Mouse (Mus musculus) monocyte, adult 5-6 weeks (primary cell): ENCODE results near the gene Tgfa. TPM values are rescaled to one million over a fixed set of nuclear protein-coding genes. Genes with fewer than 3 reads are reported as not detected.

Source experiments
- ATAC-seq: fragments of 153-309, 156-312 bp; replicated peaks from 2 replicates; pipeline ENCODE4 v1.8.0; 2017; ENCODE audit warnings: mild to moderate bottlenecking; ENCODE audit not compliant: low TSS enrichment, insufficient number of reproducible peaks, severe bottlenecking, poor library complexity, low FRiP score
- total RNA-seq: library from RNA; stranded (forward); fragments of 200-1000, 200-491, 200-594 nt; gene quantifications from 3 replicates; pipeline ENCODE4 v1.2.3, GENCODE M21; 2017

The Tgfa gene
- total RNA-seq, 1 experiment from 2014 or later: not detected

GRCm38 (mm10) chr6:86270373-86271068, 75.5 kb downstream of the Tgfa start:
- no peak for ATAC-seq

DNA sequence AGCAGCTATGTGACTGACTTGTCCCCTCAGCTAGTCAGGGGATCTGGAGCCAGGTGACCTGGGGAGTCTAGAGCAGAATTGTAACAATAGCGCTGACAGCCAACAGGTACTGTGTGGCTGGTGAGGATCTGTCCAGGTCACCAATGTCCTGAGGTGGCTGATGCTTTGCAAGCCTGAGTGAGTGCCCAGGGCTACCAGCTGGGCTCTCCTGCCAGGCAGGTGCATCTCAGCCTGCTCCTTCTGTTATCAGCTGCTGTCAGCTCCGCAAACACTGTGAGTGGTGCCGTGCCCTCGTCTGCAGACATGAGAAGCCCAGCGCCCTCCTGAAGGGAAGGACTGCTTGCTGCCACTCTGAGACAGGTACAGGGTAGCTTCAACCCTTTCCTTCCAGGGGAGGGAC, 76.1 kb downstream of the Tgfa start:
- ATAC-seq: no peak

DNA sequence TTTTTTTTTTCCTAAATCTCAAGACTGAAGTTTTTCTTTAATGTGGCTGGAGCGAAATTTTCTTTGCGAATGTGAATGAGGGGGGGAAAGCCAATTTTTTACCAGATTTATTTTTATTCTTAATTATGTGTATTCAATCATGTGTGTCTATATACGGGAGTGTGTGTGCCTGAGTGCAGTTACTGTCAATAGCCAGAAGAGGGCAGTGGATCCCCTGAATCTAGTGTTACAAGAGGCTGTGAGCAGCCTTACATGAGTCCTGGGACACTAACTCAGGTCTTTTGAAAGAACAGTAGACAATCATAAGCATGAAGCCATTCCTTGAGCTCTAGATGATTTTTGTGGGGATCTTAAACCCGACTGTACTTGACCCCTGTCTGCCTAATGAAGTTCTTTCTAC, 80.7 kb downstream of the Tgfa start:
- ATAC-seq: no peak

GRCm38 (mm10) chr6:86276816-86277215, 81.8 kb downstream of the Tgfa start:
- no peak for ATAC-seq

DNA sequence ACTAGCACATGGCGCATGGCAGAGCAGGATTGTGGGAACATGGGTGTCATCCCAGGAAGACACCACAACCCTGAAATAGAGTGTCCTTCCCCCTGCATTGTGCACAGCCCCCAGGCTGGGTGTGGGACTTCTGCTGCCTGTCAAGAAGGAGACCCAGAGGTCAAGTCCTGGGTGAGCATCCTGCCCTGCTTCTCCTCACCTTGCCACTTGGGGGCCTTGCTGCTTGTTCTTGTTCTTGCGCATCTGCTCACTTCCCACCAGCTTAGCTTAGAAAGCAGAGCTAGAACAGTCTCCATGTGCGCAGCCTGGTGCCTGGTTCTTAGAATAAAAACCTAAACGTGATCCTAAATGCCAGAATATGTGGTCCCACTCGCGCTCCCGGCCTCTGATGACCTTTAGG, 82.6 kb downstream of the Tgfa start:
- ATAC-seq: no peak

DNA sequence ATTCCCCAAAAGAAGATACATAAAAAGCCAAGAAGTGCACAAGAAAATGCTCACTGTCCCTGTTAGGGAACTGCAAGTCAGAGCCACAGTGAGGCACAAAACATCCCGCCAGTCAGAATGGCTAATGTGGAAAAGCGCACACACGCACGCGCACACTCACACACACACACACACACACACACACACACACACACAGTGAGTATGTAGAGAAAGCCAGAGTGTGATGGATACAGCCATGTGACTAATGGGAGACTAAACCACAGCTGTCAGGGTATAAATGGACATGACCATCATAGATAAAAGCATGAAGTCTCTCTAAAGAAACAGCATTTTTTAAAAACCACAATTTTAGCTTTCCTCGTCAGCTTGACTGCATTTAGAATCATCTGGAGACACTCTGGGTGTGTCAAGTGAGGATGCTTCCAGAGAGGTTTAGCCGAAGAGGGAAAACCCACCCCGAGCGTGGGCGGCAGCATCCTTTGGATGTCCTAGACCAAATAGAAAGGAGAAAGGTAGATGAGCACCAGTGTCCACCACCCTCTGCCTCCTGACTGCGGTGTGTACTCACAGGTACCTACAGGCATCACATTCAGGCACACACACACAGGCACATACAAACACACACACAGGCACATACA, 86.7 kb downstream of the Tgfa start:
- ATAC-seq: no peak

- no peak for ATAC-seq
These were observed 98.3 kb downstream of the Tgfa start for GRCm38 (mm10) chr6:86293301-86293700.

GRCm38 (mm10) chr6:86295451-86295850, 100.4 kb downstream of the Tgfa start:
- no peak for ATAC-seq

DNA sequence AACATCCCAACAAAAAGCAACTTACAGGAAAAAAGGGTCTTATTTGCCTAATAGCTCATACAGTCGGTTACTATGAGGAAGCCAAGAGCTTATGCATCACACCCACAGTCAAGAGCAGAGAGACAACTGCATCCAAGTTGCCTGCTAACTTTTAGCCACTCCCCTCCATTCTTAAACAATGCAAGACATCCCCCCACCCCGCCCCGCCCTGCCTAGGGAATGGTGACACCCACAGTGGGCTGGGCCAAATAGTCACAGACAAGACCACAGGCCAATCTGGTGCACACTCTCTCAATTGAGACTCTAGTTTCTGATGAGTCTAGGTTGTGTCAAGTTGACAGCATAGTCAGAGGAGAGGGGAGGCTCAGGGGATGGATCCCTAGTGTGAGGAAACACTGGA, 101.1 kb downstream of the Tgfa start:
- ATAC-seq: no peak

DNA sequence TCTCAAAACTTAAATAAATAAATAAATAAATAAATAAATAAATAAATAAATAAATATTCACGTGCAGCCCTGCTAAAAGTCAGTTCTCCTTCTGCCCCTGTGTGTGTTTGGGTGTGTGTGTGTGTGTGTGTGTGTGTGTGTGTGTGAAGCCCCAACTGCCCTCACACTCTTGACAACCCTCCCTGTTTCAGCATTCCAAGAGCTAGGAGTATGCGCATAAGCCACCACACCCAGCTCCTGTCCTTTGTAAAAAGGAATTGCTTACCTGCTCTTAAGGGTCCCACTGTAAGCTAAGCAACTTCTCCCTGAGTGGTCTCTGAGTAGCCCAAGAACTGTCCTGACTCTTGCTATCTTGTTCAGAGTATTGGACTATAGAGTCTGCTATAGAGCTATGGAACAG, 101.9 kb downstream of the Tgfa start:
- no peak for ATAC-seq

DNA sequence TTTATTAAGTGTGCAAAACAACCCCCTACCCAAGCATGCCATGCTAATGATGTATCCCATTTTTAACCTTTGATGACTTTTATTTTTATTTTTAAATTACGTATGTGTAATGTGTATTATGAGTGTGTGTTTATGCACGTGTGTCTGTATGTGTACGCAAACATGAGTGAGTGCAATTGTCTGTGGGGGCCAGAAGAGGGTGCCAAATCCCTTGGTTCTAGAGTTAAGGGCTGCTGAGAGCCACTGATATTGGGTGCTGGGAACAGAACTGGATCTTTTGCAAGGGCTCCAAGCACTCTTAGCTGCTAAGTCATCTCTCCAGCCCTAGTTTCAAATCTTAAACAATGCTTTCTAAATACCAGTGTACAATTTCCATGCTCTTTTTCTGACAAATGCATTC, 103.9 kb downstream of the Tgfa start:
- no peak for ATAC-seq

- ATAC-seq: no peak
These were observed 104.4 kb downstream of the Tgfa start for GRCm38 (mm10) chr6:86299381-86299780.

DNA sequence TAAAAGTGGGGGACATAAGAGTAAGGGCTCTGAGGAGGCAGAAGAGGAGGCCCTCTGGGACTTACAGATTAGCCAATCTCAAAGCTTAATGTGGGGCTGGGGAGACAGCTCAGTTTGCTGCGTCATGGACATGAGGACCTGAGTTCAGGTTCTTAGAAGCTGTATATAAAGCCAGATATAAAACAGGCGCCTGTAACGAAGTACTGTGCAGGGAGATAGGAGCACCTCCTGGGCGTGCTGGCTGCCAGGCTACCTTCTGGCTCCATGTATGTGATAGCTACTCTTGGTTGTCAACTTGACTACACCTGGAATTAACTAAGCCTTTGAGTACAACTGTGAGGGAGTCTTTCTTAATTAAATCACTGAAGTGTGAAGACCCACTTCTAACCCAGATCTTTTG, 110.7 kb downstream of the Tgfa start:
- ATAC-seq: no peak

- no peak for ATAC-seq
These were observed 119.0 kb downstream of the Tgfa start for GRCm38 (mm10) chr6:86314011-86314410.

- ATAC-seq: no peak
These were observed 122.0 kb downstream of the Tgfa start for GRCm38 (mm10) chr6:86317066-86317465.

GRCm38 (mm10) chr6:86318855-86319254, 123.8 kb downstream of the Tgfa start:
- no peak for ATAC-seq

DNA sequence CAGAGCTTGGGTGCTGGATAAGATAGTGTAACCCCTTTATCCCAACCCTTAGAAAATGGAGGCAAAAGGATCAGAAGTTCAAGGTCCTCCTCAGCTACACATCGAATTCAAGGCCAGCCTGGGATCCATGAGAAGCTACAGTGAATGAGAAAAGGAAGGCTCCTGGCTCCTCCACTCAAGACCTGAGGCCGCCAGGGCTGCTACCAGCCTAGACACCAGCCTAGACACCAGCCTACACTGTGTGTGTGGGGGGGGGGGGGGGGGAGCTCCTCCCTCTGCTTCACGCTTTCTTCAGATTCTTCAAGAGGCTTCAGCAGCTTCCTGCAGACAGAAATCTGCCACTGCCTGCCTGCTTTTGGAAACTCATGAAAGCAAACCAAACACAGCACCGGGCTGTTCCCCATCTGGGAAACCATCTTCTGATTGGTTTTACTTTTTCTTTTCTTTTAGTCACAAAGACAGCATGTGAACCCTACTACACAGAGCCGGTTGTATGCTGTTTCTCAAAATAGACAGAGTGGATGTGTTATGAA, 127.1 kb downstream of the Tgfa start:
- no peak for ATAC-seq

GRCm38 (mm10) chr6:86322991-86323390, 128.0 kb downstream of the Tgfa start:
- no peak for ATAC-seq

- no peak for ATAC-seq
These were observed 129.4 kb downstream of the Tgfa start for GRCm38 (mm10) chr6:86324400-86324799.
